Comparison of ENCODE assay signal across 8 mouse cellular contexts in the genomic region with DNA sequence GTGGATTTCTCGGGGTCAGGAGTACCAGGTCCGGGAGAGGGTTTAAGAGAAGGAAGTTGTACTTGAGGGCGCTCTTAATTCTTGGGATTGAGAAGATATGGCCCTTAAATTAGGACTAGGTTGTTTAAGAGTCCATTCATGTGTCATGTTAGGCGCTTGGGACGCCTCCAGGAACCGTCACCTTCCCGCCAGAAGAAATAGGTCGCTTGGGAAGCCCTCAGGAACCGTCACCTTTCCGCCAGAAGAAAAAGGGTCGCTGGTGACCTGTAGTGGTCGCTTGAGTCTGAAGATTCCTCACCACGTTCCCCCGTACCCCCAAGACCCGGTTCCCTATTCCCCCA. TPM values are rescaled to one million over a fixed set of nuclear protein-coding genes. Genes with fewer than 3 reads are reported as not detected.
DNase-seq lines count a peak whose midpoint lies in the region; ATAC-seq lines count a peak whose summit lies in the region.

No protein-coding gene starts in this region.

- peaks cover 29% of the 10 kb centered on the region for H3K4me1 ChIP-seq in embryonic facial prominence, embryonic 10.5 days
- H3K4me1 ChIP-seq in hindbrain, embryonic 14.5 days (replicated peaks; ENCODE audit: control insufficient read depth, insufficient read depth, low read length): peaks cover 37% of the 10 kb centered on the region
- peaks cover 19% of the 10 kb centered on the region for H3K4me1 ChIP-seq in lung, embryonic 16.5 days (replicated peaks; ENCODE audit: control insufficient read depth, insufficient read depth, low read length)
- H3K4me1 ChIP-seq in stomach, embryonic 16.5 days (ENCODE audit: control insufficient read depth, insufficient read depth, low read length): peaks cover 18% of the 10 kb centered on the region

- no peaks in the 10 kb centered on the region for H3K9me3 ChIP-seq in embryonic facial prominence, embryonic 10.5 days
- H3K9me3 ChIP-seq in hindbrain, embryonic 14.5 days (ENCODE audit: control insufficient read depth, low read length): no peaks in the 10 kb centered on the region
- H3K9me3 ChIP-seq in lung, embryonic 16.5 days (ENCODE audit: control insufficient read depth, low read length): no peaks in the 10 kb centered on the region
- H3K9me3 ChIP-seq in stomach, embryonic 16.5 days (replicated peaks; ENCODE audit: control insufficient read depth, low read length): no peaks in the 10 kb centered on the region

- H3K9ac ChIP-seq in hindbrain, embryonic 14.5 days: peak overlapping the region; percentile 98
- H3K9ac ChIP-seq in lung, embryonic 16.5 days (ENCODE audit: low read length): peak overlapping the region; percentile 76
- peak overlapping the region; percentile 81 for H3K9ac ChIP-seq in stomach, embryonic 16.5 days (ENCODE audit: low read length)

- H3K36me3 ChIP-seq in embryonic facial prominence, embryonic 10.5 days (replicated peaks): peaks cover 5% of the 10 kb centered on the region
- H3K36me3 ChIP-seq in hindbrain, embryonic 14.5 days (replicated peaks; ENCODE audit: control insufficient read depth, insufficient read depth): peaks cover 5% of the 10 kb centered on the region
- peaks cover 2% of the 10 kb centered on the region; the same call in 1 of the 2 replicates for H3K36me3 ChIP-seq in lung, embryonic 16.5 days (ENCODE audit: control insufficient read depth, insufficient read depth, low read length)
- no peaks in the 10 kb centered on the region for H3K36me3 ChIP-seq in stomach, embryonic 16.5 days (ENCODE audit: control insufficient read depth, insufficient read depth, low read length)

- under 1% methylated on average over 15 of the region's 15 CpGs for WGBS in embryonic facial prominence, embryonic 10.5 days
- under 1% methylated on average over 15 of the region's 15 CpGs for WGBS in hindbrain, embryonic 14.5 days
- under 1% methylated on average over 15 of the region's 15 CpGs for WGBS in lung, embryonic 16.5 days
- under 1% methylated on average over 15 of the region's 15 CpGs for WGBS in stomach, embryonic 16.5 days

- peak overlapping the region; percentile 89 for H3K4me2 ChIP-seq in hindbrain, embryonic 14.5 days (replicated peaks)
- peak overlapping the region; percentile 72 for H3K4me2 ChIP-seq in lung, embryonic 16.5 days (ENCODE audit: low read depth, low read length)
- peak overlapping the region; percentile 77 for H3K4me2 ChIP-seq in stomach, embryonic 16.5 days (ENCODE audit: low read depth, low read length)

- ATAC-seq in cerebellum, adult (ENCODE audit: insufficient number of reproducible peaks, low FRiP score, low TSS enrichment): no peak
- ATAC-seq in hindbrain, embryonic 14.5 days (ENCODE audit: low FRiP score): no peak
- ATAC-seq in lung, embryonic 16.5 days (ENCODE audit: low read depth): no peak
- no peak for ATAC-seq in stomach, embryonic 16.5 days (ENCODE audit: insufficient read depth, low FRiP score)
- no peak for ATAC-seq in inflammation-experienced regulatory T-cells, adult 6 months

- H3K27ac ChIP-seq in embryonic facial prominence, embryonic 10.5 days (replicated peaks): peak overlapping the region; percentile 100
- H3K27ac ChIP-seq in hindbrain, embryonic 14.5 days: peak overlapping the region; percentile 95
- H3K27ac ChIP-seq in lung, embryonic 16.5 days (ENCODE audit: low read length): peak overlapping the region; percentile 97
- H3K27ac ChIP-seq in stomach, embryonic 16.5 days (ENCODE audit: low read length): peak overlapping the region; percentile 98

- H3K4me3 ChIP-seq in embryonic facial prominence, embryonic 10.5 days: peak overlapping the region; percentile 97
- H3K4me3 ChIP-seq in hindbrain, embryonic 14.5 days (replicated peaks; ENCODE audit: low read length): peak overlapping the region; percentile 92
- peak overlapping the region; percentile 83 for H3K4me3 ChIP-seq in lung, embryonic 16.5 days (ENCODE audit: low read length)
- H3K4me3 ChIP-seq in stomach, embryonic 16.5 days (replicated peaks; ENCODE audit: low read length): peak overlapping the region; percentile 88

- no peaks in the 10 kb centered on the region for H3K27me3 ChIP-seq in embryonic facial prominence, embryonic 10.5 days (replicated peaks; ENCODE audit: low read depth, poor library complexity, severe bottlenecking)
- no peaks in the 10 kb centered on the region for H3K27me3 ChIP-seq in hindbrain, embryonic 14.5 days (ENCODE audit: control insufficient read depth, insufficient read depth, low read length)
- no peaks in the 10 kb centered on the region for H3K27me3 ChIP-seq in lung, embryonic 16.5 days (ENCODE audit: control insufficient read depth, insufficient read depth, low read depth, low read length)
- no peaks in the 10 kb centered on the region for H3K27me3 ChIP-seq in stomach, embryonic 16.5 days (ENCODE audit: control insufficient read depth, insufficient read depth, low read length)

- DNase-seq in cerebellum, adult 11 months: peak; percentile 39
- peak; percentile 59 for DNase-seq in 3T3-L1 (ENCODE audit: low read depth, low spot score)
- peak; percentile 18 for DNase-seq in embryonic facial prominence, embryonic 10.5 days (ENCODE audit: low spot score)
- DNase-seq in hindbrain, embryonic 14.5 days (ENCODE audit: low spot score): no peak

RNA-seq across cellular contexts. Expression of a gene that starts 0.5 kb away (rescaled TPM):
- 92.3 and 92.8 TPM in 2 replicates for polyA plus RNA-seq in embryonic facial prominence, embryonic 10.5 days (2016; fragmentation: Nextera tagmentation; extraction: Ambion mirVana)
- polyA plus RNA-seq in hindbrain, embryonic 14.5 days (2014; fragmentation: Nextera tagmentation; extraction: Ambion mirVana): 73.6 and 77.4 TPM in 2 replicates
- 128 and 134 TPM in 2 replicates for polyA plus RNA-seq in lung, embryonic 16.5 days (2015; fragmentation: Nextera tagmentation; extraction: Ambion mirVana)
- 92.4 and 104 TPM in 2 replicates for polyA plus RNA-seq in stomach, embryonic 16.5 days (2015; fragmentation: Nextera tagmentation; extraction: Ambion mirVana)
- 10 to 100 TPM; 59.8 to 63.3 (median 61.0) TPM for polyA plus RNA-seq in inflammation-experienced regulatory T-cells, adult 6 months (2017; shearing (Covaris generic))

RNA-seq across cellular contexts. Expression of a gene that starts 1.5 kb away (rescaled TPM):
- polyA plus RNA-seq in embryonic facial prominence, embryonic 10.5 days (2016; fragmentation: Nextera tagmentation; extraction: Ambion mirVana): 210 and 220 TPM in 2 replicates
- polyA plus RNA-seq in hindbrain, embryonic 14.5 days (2014; fragmentation: Nextera tagmentation; extraction: Ambion mirVana): 187 and 191 TPM in 2 replicates
- polyA plus RNA-seq in lung, embryonic 16.5 days (2015; fragmentation: Nextera tagmentation; extraction: Ambion mirVana): 132 and 147 TPM in 2 replicates
- 109 and 130 TPM in 2 replicates for polyA plus RNA-seq in stomach, embryonic 16.5 days (2015; fragmentation: Nextera tagmentation; extraction: Ambion mirVana)
- polyA plus RNA-seq in inflammation-experienced regulatory T-cells, adult 6 months (2017; shearing (Covaris generic)): 10 to 100 TPM; 48.1 to 89.6 (median 55.2) TPM

RNA-seq across cellular contexts. Expression of a gene that starts 12.6 kb away (rescaled TPM):
- 65.3 and 70.6 TPM in 2 replicates for polyA plus RNA-seq in embryonic facial prominence, embryonic 10.5 days (2016; fragmentation: Nextera tagmentation; extraction: Ambion mirVana)
- 25.5 and 25.9 TPM in 2 replicates for polyA plus RNA-seq in hindbrain, embryonic 14.5 days (2014; fragmentation: Nextera tagmentation; extraction: Ambion mirVana)
- 43.3 and 48.2 TPM in 2 replicates for polyA plus RNA-seq in lung, embryonic 16.5 days (2015; fragmentation: Nextera tagmentation; extraction: Ambion mirVana)
- polyA plus RNA-seq in stomach, embryonic 16.5 days (2015; fragmentation: Nextera tagmentation; extraction: Ambion mirVana): 41.6 and 42.2 TPM in 2 replicates
- 10 to 100 TPM in 2 of 3 experiments, 1 to 10 TPM in 1; 9.9 to 12.9 (median 11.8) TPM for polyA plus RNA-seq in inflammation-experienced regulatory T-cells, adult 6 months (2017; shearing (Covaris generic))

RNA-seq across cellular contexts. Expression of a gene that starts 13.5 kb away (rescaled TPM):
- polyA plus RNA-seq in embryonic facial prominence, embryonic 10.5 days (2016; fragmentation: Nextera tagmentation; extraction: Ambion mirVana): 1.3 and 1.9 TPM in 2 replicates
- polyA plus RNA-seq in hindbrain, embryonic 14.5 days (2014; fragmentation: Nextera tagmentation; extraction: Ambion mirVana): 0.87 and 1.2 TPM in 2 replicates
- 1.5 and 1.6 TPM in 2 replicates for polyA plus RNA-seq in lung, embryonic 16.5 days (2015; fragmentation: Nextera tagmentation; extraction: Ambion mirVana)
- 0.79 and 1.5 TPM in 2 replicates for polyA plus RNA-seq in stomach, embryonic 16.5 days (2015; fragmentation: Nextera tagmentation; extraction: Ambion mirVana)
- under 1 TPM in 2 of 3 experiments, not detected in 1; 0.34 to 0.68 TPM for polyA plus RNA-seq in inflammation-experienced regulatory T-cells, adult 6 months (2017; shearing (Covaris generic))

RNA-seq across cellular contexts. Expression of a gene that starts 43.9 kb away (rescaled TPM):
- 17.1 and 20.8 TPM in 2 replicates for polyA plus RNA-seq in embryonic facial prominence, embryonic 10.5 days (2016; fragmentation: Nextera tagmentation; extraction: Ambion mirVana)
- 187 and 200 TPM in 2 replicates for polyA plus RNA-seq in hindbrain, embryonic 14.5 days (2014; fragmentation: Nextera tagmentation; extraction: Ambion mirVana)
- polyA plus RNA-seq in lung, embryonic 16.5 days (2015; fragmentation: Nextera tagmentation; extraction: Ambion mirVana): 6.5 and 8.4 TPM in 2 replicates
- polyA plus RNA-seq in stomach, embryonic 16.5 days (2015; fragmentation: Nextera tagmentation; extraction: Ambion mirVana): 10.3 and 11.6 TPM in 2 replicates
- under 1 TPM in 1 of 3 experiments, not detected in 2; 0.45 TPM for polyA plus RNA-seq in inflammation-experienced regulatory T-cells, adult 6 months (2017; shearing (Covaris generic))
